Mouse (Mus musculus) heart, postnatal 14 days (tissue): ENCODE measurements at regions not wholly inside any gene's neighbourhood (a gene's known extent, or its start where the extent isn't known, plus 50 kb on each side); places are given as distances from the start of the nearest gene placed in this dataset.

Experiments
- DNase-seq, 2 experiments: peaks; one replicate each; pipeline ENCODE4 v3.0.0; 2021 to 2022
- intact Hi-C: fragments of 180-260 bp; cut with DNase I; formaldehyde crosslinking; loops from one replicate; pipeline ENCODE4 v1.15.1; 2025

DNA sequence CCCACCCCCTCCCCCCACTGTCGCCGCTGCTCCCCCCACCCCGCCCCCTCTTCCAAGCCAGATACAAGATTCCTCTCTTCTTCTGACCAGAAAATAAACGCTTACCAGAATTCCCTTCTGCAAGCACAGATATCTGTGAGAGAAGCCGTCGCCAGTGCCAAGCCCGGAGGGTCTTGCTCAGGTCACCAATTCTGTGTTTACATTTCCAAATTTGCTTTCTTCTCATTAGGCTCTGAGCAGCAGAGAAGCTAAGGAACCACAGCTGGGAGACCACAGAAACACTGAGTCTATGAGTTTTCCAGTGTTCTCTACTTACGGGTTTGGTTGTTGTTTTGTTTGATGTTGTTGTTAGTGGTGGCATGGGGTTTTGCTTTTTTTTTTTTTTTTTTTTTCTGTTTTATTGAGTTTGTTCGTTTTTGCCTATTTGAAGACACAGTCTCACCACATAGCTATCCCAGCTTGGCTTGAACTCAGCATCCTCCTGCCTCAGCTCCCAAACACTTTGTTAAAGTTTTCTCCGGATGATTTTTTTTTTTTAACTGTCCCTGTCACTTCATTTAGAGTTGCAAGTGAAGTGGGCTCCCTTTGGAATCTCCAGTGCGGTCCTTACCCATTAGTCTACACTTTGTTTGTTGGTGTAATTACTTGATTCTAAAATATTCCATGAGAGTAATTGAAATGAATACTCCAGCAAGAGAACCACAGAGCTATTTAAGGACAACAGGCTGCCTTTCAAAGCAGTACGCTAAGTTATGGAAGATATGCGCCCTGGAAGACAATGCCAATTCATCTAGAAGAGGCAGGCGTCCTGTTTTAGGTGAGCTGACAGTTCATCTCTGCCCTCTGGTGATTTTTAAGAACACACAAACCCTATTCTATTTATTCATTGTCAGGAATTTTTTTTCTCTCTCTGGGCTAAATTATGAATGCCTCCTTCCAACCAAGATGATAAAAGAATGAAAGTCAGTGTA lies 111.2 kb upstream of the Cpm start:
- intact Hi-C loops, result loop anchor here (2.0 kb wide), 1 partner anchor 159 kb away; no protein-coding TSS in a partner anchor
- DNase-seq, result no peak

- no peak for DNase-seq
- intact Hi-C loops, result loop anchor here (2.0 kb wide), 1 partner anchor 160 kb away; no protein-coding TSS in a partner anchor
Measured at GRCm38 (mm10) chr10:117517071-117517714, 112.1 kb upstream of the Cpm start.

DNA sequence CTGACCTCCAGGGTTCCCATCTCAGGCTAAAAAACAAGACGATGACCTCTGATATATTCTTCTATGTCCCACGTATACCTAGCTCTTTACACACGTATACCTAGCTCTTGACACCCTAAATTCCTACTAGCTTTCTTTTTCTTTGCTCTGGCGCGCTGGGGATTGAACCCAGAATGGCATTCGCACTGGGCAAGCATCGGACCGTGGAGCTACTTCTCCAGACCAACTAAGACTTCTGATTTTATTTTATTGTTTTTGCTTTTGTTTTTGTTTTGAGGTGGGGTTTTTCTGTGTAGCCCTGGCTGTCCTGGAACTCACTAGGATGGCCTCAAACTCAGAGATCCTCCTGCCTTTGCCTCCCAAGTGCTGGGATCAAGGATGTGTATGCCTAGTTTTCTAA lies 112.8 kb upstream of the Cpm start:
- no peak for DNase-seq
- intact Hi-C loops, result loop anchor here (2.0 kb wide), 1 partner anchor 160 kb away; no protein-coding TSS in a partner anchor

DNA sequence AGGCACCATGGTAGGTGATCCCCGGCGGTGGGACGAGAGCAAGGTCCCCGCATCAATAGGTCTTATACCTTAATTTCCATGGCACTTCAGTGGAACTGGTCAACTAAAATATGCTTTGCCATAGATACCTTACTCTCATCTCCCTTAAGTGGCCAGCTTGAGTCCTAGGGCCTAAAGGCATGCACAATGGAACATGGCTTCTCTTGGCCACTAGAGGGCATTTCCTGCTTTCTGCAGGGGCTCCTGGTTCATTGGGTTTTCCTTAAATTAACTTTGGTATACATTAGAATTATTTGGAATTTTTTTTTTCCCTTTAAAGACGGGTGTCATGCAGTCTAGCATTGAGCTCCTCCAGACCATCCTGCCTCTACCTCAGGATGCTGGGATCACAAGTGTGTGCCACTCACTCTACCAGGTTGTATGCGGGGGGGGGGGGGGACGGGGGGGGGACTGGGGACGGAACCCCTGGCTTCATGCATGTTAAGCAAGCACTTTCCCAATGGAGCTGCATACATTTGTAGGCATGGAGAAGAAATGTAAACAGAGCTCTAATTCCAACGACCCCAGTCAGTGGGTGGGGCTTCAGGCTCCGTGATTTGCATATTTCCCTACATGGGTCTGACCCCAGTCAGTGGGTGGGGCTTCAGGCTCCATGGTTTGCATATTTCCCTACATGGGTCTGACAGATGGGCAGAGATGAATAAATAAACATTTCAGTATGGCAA lies 113.4 kb upstream of the Cpm start:
- intact Hi-C loops, result loop anchor here (2.0 kb wide), 1 partner anchor 161 kb away; no protein-coding TSS in a partner anchor
- DNase-seq, result peak; percentile 6 to 41

DNA sequence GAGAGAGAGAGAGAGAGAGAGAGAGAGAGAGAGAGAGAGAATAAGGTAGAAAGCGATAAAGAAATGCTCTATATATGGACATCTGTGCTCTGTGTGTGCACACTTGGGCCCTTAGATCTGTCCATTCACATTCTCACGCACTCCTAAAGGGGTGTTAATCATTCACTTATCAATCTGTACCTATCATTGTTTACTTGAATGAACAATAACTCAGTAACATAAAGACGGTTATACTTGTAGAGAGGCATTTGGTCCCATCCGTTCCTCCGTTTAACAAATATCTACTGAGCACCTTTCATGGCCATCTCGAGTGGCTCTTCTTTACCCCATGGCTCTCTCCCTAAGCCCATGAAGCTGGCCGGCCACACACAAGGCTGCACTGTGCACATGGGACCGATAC lies 114.3 kb upstream of the Cpm start:
- intact Hi-C loops, result no loop called here
- no peak for DNase-seq

GRCm38 (mm10) chr10:117513925-117514546 lies 115.3 kb upstream of the Cpm start:
- no peak for DNase-seq
- intact Hi-C loops, result no loop called here

- intact Hi-C loops, result no loop called here
- DNase-seq, result no peak
Measured at GRCm38 (mm10) chr10:117512424-117513257, 116.7 kb upstream of the Cpm start.

- intact Hi-C loops, result no loop called here
- no peak for DNase-seq
Measured at GRCm38 (mm10) chr10:117511483-117512406, 117.6 kb upstream of the Cpm start.

- intact Hi-C loops, result no loop called here
Measured at GRCm38 (mm10) chr10:117510529-117511482, 118.5 kb upstream of the Cpm start.

GRCm38 (mm10) chr10:117510224-117510486 lies 119.1 kb upstream of the Cpm start:
- intact Hi-C loops, result no loop called here
- no peak for DNase-seq

More at GRCm38 (mm10) chr10:117510529-117511482, 118.5 kb upstream of the Cpm start:
- no peak for DNase-seq

DNA sequence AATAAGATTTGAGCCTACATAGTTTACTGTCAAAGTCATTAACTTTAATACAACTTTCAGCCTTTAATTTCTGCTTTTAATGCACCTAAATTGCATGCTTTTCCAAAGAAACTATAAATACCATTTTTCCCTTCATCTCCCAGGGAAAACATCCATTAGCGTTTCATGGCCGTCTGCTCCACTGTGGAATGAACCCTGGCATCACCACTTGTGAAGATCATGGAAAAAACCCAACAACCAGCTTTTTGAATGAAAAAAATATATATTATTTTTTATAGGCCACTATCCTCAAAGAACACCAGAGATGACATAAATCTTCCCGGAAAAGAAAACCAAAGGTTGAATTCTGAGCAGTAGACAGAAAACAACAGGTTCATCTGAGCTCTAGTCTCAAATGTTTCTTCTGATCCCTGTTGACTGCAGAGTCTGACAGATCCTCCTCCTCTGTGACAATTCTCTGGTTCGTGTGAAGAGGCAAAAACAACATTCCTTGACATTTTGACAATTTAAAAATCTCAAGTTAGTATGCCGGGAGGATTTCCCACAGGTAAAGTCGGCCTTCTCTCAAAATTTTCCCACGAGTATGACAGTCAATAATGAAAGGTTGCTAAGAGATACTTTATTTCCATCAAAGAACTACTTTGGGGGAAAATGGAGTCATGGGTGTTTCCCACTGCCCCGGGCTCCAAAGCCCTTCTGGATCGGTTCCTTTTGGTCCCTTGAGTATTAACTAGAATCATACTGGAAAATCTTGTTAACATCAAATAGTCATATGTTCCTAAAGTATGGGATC lies 119.7 kb upstream of the Cpm start:
- no peak for DNase-seq
- intact Hi-C loops, result no loop called here

GRCm38 (mm10) chr10:117506252-117506992 lies 122.9 kb upstream of the Cpm start:
- intact Hi-C loops, result no loop called here
- DNase-seq, result no peak

DNA sequence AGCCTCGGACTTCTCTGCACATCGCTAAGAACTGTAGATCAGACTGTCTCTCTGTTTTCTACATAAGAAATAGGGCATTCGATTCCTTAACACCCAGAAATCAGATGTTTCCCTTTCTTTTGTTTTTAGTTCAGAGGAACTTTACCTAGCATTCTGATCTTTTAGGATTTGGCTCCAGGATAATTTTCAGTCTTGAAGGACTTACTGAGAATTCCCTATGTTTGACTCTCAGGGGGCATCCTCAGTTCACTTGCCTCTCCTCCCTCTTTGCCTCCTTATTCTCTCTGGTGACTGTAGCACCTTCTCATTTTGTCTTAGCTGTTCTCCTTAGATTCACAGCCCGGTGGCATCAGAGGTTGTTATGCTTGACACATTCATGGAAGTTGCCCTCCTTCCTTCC lies 123.8 kb upstream of the Cpm start:
- DNase-seq, result no peak
- intact Hi-C loops, result no loop called here

DNA sequence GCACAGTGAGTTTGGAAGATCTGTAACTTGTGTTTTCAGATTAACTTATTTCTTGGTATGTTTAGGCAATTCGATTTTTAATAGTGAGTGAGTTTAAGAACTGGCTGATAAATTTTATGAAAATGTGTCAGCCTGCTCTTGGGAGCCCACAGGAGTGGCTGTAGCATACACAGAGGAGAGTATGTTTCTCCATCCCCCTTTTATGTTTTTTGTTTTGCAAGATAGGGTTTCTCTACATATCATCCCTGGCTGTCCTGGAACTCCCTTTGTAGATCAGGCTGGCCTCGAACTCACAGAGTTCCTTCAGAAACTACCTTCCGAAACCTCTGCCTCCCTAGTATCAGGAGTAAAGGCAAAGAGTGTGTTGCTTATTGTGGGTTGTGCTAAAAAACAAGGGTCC lies 124.2 kb upstream of the Cpm start:
- intact Hi-C loops, result no loop called here
- no peak for DNase-seq

DNA sequence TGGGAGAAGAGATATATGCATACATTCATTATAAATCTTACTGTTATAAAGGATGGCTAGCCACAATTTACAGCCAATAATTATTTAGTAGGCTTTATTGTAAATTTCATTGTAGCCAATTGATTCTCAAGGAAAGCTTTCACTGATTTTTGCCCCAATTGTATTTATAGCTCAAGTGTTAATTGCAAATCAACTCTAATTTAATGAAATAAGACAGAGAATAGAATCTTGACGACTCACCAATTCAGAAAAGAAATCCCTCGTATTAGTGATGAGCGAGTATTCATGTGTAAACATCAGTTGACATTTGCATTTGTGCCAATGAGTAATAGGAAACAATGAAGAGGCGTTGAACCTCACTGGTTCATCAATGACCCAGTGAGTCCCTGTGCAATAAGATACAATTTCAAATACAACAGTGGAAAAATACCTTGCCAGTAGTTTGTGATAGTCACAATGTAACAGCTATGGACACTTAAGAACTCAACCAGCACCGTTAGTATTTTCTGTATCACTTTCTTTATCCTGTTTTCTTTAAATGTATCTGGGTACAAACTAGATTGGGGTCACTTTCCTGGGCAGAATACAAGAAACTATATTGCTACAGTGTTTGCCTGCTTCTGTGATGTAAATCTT lies 124.6 kb upstream of the Cpsf6 start:
- DNase-seq, result no peak
- intact Hi-C loops, result no loop called here
